Mouse (Mus musculus) MN1 (cell line): Measurements from ENCODE around the gene Lrp2.
"Not testable (repeated sequence)": the region's sequence is repeated elsewhere in the genome, so short reads cannot be mapped to it uniquely, and the experiment has no call there.

Experiments
- DNase-seq: peaks from one replicate; pipeline ENCODE4 v3.0.0-alpha.2; 2016; ENCODE audit warnings: low spot score

Gene Lrp2

GRCm38 (mm10) chr2:69582861-69583260 lies 3.0 kb downstream of the Lrp2 start:
- DNase-seq = no peak

DNA sequence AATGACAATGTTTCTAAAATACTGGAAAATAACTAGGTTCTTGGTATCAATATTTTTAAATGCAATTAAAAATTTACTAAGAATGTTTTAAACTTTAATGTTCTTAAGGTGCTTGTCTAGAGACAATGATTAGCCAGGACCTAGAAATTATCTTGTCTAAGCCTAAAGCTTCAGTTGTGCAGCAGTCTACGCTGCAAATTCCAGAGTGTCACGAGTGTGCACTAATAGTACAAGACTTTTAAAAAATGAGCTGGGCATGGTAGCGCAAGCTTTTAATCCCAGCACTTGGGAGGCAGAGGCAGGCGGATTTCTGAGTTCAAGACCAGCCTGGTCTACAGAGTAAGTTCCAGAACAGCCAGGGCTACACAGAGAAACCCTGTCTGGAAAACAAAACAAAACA lies 3.8 kb downstream of the Lrp2 start:
- DNase-seq = not testable (repeated sequence)

GRCm38 (mm10) chr2:69580091-69580490 lies 5.8 kb downstream of the Lrp2 start:
- no peak for DNase-seq

DNA sequence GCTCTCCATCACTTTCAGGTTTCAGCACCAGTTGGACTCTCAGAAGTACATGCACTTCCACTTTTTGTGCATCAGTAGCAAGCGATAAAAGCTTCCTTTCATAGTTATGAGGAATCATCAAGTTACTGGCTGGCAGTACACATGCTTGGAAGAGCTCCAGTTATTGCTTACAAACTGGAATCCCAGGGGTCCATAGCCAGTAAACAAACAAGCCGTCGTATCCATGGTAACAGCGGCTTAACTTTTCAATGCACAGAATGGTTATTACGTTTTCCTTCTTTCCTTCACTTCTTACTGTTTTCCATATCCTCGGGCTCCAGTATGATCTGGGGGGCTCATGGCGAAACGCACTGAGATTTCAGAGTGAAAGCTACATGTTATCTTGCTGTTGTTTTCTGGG lies 7.7 kb downstream of the Lrp2 start:
- DNase-seq = no peak

DNA sequence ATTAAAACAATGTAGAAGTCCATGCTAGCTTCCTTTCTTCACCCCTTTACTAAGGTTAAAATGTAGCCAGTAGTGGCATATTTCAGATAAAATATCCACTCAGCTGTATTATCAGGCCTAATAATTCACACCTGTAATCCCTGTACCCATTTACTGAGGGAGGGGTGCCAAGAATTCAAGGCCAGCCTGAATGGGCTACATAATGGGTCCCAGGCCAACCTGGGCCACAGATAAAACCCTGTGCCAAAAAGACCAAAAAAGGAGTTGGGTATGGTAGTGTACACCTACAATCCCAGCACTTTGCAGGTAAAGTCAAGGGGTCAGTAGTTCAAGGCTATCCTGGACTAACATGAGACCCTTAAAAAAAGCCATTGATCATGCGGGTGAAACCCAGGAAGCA lies 9.3 kb downstream of the Lrp2 start:
- DNase-seq = no peak

- DNase-seq = no peak
Observed at GRCm38 (mm10) chr2:69574934-69575333, 10.9 kb downstream of the Lrp2 start.

DNA sequence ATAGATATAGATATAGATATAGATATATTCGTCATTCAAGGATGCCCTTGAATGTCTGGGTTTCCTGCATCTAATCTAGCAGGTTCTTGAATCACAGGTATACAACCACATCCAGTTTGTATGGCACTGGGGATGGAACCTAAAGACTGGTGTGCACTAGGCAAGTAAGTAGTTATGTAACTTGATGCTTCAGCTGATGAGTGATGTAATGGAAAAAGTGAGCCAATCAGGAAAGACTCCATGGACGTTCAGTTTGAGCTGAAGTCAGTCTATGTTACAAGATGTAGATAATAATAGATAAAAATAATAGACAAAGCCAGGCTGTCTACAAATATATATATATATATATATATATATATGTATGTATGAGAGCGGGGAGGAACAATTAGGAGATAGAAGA lies 11.6 kb downstream of the Lrp2 start:
- no peak for DNase-seq

DNA sequence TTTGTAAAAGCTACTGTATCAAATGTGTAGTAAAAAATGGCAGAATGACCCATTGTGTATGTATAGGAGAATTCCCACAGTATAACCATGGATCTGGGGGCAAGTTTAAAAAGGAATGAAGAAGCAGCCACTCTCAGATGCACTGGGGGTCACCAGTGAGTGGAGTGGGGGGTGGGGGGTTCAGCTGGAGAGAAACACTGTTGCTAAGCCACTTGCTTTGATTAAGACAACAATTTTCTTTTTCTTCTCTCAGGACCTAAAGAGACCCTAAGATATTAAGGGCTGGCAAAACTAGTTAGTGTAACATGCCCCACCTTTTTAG lies 12.2 kb downstream of the Lrp2 start:
- DNase-seq = no peak

- no peak for DNase-seq
Observed at GRCm38 (mm10) chr2:69573038-69573732, 12.7 kb downstream of the Lrp2 start.

DNA sequence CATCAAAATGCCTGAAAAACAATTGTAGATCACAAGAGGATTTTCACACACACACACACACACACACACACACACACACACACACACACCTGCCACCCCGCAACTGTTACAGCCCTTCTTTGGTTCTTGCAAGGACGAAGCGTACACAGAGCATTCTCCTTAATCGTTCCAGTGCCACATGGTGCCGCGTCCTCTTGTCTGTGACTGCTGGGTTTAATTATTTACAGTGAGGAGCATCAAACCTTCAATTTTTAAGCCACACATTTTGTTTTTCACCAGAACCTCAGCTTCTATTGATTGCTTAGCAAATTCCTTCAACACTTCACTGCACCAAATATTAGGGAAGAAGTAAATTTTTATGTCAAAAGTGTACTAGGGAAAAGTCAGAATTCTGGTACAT lies 15.3 kb downstream of the Lrp2 start:
- no peak for DNase-seq

GRCm38 (mm10) chr2:69566281-69566680 lies 19.6 kb downstream of the Lrp2 start:
- no peak for DNase-seq

- DNase-seq = no peak
Observed at GRCm38 (mm10) chr2:69563492-69563891, 22.4 kb downstream of the Lrp2 start.

- DNase-seq = no peak
Observed at GRCm38 (mm10) chr2:69562761-69563160, 23.1 kb downstream of the Lrp2 start.

DNA sequence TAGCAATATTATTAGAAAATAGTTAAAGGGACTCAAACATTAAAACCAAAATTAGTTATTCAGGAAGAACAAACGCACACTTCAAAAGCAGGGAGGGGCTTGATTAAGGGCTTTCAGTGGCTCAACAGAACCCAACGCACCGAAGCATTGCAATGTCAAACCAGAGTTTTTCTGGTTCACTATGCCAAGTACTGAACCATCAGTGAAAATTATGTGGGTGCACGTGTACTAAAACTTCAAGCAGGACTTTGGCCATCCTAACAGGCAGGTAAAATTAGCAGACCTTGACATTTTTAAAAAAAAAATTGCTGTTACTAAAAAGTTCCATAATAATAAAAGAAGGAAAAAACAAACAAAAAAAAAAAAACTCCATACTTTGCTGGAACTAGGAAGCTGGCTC lies 25.6 kb downstream of the Lrp2 start:
- DNase-seq = no peak

GRCm38 (mm10) chr2:69559380-69559779 lies 26.5 kb downstream of the Lrp2 start:
- no peak for DNase-seq

DNA sequence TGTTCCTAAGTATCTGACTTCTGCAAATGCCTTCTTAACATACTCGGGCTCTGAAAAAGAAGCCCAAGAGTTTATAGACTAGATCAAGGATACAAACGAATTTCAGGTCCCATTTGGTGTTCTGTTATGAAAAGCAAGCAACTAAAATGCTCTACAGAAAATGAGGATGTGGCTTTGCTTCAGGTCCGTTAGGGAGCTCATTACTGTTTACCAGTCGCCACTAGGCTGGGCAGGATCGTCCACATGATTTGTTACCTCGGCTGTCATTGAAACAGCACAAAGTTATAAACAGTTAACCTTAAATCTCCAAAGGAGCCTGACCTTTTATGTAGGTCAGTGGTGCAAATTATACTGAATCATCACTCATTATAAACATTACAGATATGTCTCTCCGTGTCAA lies 29.2 kb downstream of the Lrp2 start:
- no peak for DNase-seq

- no peak for DNase-seq
Observed at GRCm38 (mm10) chr2:69551639-69552038, 34.2 kb downstream of the Lrp2 start.

- no peak for DNase-seq
Observed at GRCm38 (mm10) chr2:69546823-69547222, 39.0 kb downstream of the Lrp2 start.

DNA sequence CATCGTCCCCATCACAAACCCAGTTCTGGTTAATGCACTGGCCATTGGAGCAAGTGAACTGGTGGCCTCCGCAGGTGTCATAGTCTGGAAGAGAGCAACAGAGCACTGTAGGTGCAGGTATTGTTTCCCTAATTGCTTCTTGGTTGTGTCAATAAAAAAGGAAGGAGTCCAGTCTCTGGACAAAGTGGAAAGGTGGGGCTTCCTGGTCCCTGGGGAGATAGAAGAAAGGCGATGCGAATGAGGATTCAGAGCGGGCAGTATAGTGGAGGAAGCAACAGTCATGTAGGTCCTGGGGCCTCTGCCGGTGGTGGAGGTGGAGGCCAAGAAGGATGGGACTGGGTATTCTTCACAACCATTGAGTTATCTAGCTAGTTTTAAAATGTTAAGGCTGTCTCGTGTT lies 49.8 kb downstream of the Lrp2 start:
- no peak for DNase-seq

DNA sequence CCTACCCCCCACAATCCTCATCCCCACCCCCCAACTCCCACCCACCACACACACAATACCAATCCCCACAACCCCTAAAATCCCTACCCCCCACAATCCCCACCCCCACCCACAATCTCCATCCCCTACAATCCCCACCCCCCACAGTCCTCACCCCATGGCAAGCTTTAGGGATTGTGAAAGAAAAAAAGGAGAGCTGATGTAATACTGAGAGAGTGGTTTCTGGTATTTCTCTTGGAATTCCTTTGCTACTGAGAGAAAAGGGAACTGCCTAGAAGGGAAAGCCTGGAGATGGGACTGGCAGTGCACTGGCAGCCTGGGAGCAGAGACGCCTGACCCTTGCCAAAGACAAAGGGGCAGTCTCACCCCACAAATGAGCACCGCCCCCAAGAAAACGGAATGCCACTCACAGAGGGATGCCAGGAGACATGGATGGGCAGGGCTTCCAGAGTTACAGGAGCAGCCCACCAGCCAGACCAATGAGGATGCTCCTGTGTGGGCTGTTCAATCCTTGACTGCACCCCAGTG lies 54.3 kb downstream of the Lrp2 start:
- DNase-seq = no peak

DNA sequence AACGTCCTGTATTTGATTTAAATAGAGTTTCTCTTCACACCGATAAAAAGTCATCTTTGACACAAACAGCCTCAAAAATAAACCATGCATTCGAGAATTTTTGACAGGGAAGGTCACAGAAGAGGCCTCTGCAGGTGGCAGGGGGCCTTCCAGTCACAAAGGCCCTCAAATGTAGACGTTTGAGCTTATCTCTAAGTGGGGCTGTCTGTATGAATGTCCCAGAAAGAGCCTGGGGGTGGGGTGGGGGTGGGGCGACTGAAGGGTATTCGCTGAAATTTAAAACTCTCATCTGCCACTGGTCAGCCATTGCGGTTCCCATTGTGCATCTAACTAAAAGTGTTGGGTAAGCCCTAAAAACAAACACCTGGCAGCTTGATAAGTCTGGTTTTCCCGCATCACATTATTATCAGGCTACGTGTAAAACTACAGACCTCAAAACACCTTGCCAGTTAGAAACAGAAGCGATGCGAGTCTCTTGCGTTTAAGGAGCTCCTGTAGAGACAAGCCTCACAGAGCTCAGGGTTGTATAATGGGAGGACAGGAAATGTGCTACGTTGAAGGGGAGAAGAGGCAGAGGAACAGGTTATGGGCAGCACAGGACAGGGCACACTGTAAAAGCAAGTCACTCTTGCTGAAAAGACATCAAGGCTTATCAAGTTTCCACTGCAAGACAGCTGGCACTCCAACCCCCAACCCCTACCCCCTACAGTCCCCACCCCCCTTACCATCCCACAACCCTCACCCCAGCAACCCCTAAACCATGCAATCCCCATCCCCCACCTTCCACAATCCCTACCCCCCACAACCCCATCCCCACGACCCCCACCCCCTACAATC lies 55.0 kb downstream of the Lrp2 start:
- DNase-seq = no peak

DNA sequence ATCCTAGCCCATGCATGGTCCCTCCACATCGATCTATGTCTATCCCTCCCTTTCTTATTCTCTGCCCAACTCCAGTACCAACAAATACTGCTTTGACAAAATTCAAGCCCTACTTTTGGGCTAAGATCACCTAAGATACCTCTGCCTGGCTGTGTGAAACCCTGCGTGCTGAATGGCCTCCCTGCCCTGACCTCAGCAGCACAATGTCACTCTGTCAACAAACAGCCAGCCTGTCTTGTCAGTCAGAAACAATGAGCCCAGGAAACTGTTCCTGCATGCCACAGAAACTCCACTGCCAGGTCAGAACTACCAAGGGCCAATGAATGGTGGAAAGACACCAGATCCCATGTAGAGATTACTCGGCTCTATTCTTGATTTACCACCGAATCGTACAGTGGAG lies 55.7 kb downstream of the Lrp2 start:
- DNase-seq = no peak

DNA sequence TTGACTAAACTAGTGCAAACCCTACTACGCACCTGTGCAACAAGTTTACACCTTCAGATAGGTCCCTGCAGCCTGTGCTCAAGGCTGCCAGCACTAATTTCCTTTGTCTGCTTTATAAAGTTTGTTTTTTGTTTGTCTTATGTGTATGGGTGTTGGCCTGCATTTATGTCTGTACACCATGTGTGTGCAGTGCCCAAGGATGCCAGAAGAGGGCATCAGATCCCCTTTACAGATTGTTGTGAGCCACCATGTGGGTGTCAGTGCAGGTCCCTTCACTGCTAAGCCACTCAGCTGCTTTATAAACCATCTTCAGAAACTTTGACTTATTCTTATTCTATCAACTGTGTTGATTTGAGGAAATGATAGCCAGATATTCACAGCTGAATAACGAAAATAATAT lies 65.6 kb downstream of the Lrp2 start:
- DNase-seq = no peak

- DNase-seq = no peak
Observed at GRCm38 (mm10) chr2:69518307-69518706, 67.6 kb downstream of the Lrp2 start.
